Mouse (Mus musculus) embryonic facial prominence, embryonic 11.5 days (tissue): ENCODE data around the gene Gstm2. TPM values are rescaled to one million over a fixed set of nuclear protein-coding genes. Genes with fewer than 3 reads are reported as not detected.
"Not testable (repeated sequence)": the region's sequence is repeated elsewhere in the genome, so short reads cannot be mapped to it uniquely, and the experiment has no call there.

Source experiments
- ATAC-seq: fragments of 200-750 bp; cut with Nextera tagmentation; replicated peaks from 2 replicates; pipeline ENCODE4 v1.8.0; 2017; ENCODE audit warnings: low read depth; ENCODE audit not compliant: insufficient number of reproducible peaks, low FRiP score, low TSS enrichment
- DNase-seq: peaks from one replicate; pipeline ENCODE4 v3.0.0-alpha.2; 2015; ENCODE audit warnings: low spot score
- H3K27ac ChIP-seq: fragments of 300-500 bp; sonication (generic); replicated peaks from 2 replicates; pipeline ENCODE4 v1.5.1; 2014; ENCODE audit warnings: mild to moderate bottlenecking, low read depth, low read length, control low read depth
- H3K27me3 ChIP-seq: fragments of 300-500 bp; sonication (generic); 2 replicates; pipeline ENCODE4 v1.6.1; 2014; ENCODE audit warnings: mild to moderate bottlenecking, low read length, moderate library complexity, mixed read lengths; ENCODE audit not compliant: control insufficient read depth, insufficient read depth
- H3K36me3 ChIP-seq: fragments of 300-500 bp; sonication (generic); replicated peaks from 2 replicates; pipeline ENCODE4 v1.6.1; 2014; ENCODE audit warnings: low read depth, mild to moderate bottlenecking, low read length, moderate library complexity, mixed read lengths; ENCODE audit not compliant: control insufficient read depth, insufficient read depth
- H3K4me1 ChIP-seq: fragments of 300-500 bp; sonication (generic); 2 replicates; pipeline ENCODE4 v1.6.1; 2014; ENCODE audit warnings: low read length, mixed read lengths; ENCODE audit not compliant: control insufficient read depth, insufficient read depth
- H3K4me2 ChIP-seq: fragments of 300-500 bp; sonication (generic); 2 replicates; pipeline ENCODE4 v1.6.1; 2014; ENCODE audit warnings: low read depth, mild to moderate bottlenecking, control low read depth, low read length, moderate library complexity
- H3K4me3 ChIP-seq: fragments of 300-500 bp; sonication (generic); 2 replicates; pipeline ENCODE4 v1.5.1; 2014; ENCODE audit warnings: low read depth, low read length, control low read depth
- H3K9ac ChIP-seq: fragments of 300-500 bp; sonication (generic); replicated peaks from 2 replicates; pipeline ENCODE4 v1.6.1; 2014; ENCODE audit warnings: mild to moderate bottlenecking, control low read depth, low read length
- H3K9me3 ChIP-seq: fragments of 300-500 bp; sonication (generic); replicated peaks from 2 replicates; pipeline ENCODE4 v1.6.1; 2016; ENCODE audit warnings: mild to moderate bottlenecking, low read length, inconsistent platforms, mixed read lengths; ENCODE audit not compliant: control insufficient read depth
- WGBS: fragments of 180-500 bp; shearing (Covaris S2); extraction: QIAGEN DNeasy Blood & Tissue Kit; methylation state at CpG from one replicate; pipeline ENCODE4 v1.1.7; 2014; 5-methylcytosine and 5-hydroxymethylcytosine counted together
- polyA plus RNA-seq: library from polyadenylated mRNA; unstranded; fragments of >200 nt; fragmentation: Nextera tagmentation; extraction: Ambion mirVana; gene quantifications from 2 replicates; pipeline ENCODE4 v1.2.1, GENCODE M21; 2014

Gene Gstm2
- polyA plus RNA-seq, 1 experiment from 2014 or later = 29.7 TPM

DNA sequence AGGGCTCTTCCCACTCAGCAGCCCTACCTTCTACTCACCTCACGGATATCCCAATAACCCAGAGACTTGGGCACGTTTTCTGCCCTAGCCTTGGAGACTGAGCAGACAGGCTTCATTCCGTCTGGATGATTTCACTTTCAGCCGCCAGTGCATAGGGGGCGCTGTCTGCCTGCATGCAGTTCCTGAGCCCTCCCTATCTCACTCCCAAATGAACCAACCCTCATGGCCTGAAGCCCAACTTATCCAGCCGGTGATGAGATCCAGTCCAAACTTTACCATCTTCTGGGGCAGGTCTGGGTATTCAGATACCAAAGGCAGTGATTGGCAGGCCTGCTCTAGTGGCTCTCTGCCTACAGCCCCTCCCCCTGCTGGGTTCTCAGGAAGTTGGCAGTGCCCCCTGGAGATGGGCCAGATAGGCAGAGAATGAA, 32.9 kb downstream of the Gstm2 start:
- Histone ChIP-seq H3K27ac (no peak overlapping the region), H3K4me3 (no peak overlapping the region), H3K4me1 (no peaks in the 10 kb centered on the region), H3K4me2 (no peak overlapping the region), H3K9ac (no peak overlapping the region), H3K36me3 (no peaks in the 10 kb centered on the region), H3K9me3 (no peaks in the 10 kb centered on the region), H3K27me3 (no peaks in the 10 kb centered on the region)
- 26% methylated on average over 6 of the region's 6 CpGs for WGBS
- DNase-seq = peak; percentile 43
- ATAC-seq = no peak; the same call in 1 of the 2 replicates

GRCm38 (mm10) chr3:107950531-107950930, 35.7 kb downstream of the Gstm2 start:
- WGBS = 83% methylated on average over 11 of the region's 11 CpGs
- no peak overlapping the region for H3K27ac ChIP-seq
- H3K4me2 ChIP-seq = no peak overlapping the region
- DNase-seq = no peak
- H3K36me3 ChIP-seq = no peaks in the 10 kb centered on the region
- ATAC-seq = no peak
- H3K27me3 ChIP-seq = no peaks in the 10 kb centered on the region
- H3K4me3 ChIP-seq = no peak overlapping the region
- no peaks in the 10 kb centered on the region for H3K9me3 ChIP-seq
- H3K9ac ChIP-seq = no peak overlapping the region
- no peaks in the 10 kb centered on the region for H3K4me1 ChIP-seq

DNA sequence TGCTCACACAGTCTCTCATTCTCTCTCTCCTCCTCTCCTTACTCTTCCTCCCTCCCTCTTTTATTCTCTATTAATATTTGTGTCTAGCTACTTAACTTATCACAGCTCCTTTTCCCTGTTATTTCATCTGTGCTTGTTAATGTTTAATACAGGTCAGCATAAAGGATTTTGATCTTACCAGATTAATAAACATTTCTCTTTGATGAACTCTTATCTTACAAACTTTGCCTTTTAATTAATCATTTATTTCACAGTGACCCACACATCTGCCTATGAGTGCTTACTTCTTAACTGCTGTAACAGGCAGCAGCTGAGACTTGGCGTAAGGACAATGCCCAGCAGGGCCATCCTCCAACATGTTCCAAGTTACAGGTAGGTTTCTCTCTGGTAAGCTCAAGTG, 36.8 kb downstream of the Gstm2 start:
- WGBS = 82% methylated on average over 1 of the region's 1 CpGs
- ATAC-seq, H3K4me3 ChIP-seq: not testable (repeated sequence)

DNA sequence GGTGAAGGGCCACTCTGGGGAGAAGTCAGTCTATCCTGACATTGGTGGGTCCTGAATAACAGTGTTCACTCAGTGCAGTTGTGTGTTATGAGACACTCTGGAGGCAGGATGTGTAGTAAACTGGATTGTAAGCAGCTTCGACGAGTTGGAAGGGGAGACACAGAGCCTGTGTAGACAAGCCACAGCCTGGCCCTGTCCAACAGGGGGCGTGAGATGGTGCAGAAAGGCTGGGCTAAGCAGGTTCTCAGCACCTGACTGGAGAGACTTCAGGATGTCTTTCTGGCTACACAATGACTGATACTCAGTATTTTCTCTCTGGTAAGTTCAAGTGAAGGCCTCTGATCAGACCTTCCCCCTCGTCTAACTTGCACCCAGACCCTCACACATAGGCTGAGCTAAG, 40.5 kb downstream of the Gstm2 start:
- Histone ChIP-seq H3K9ac (no peak overlapping the region), H3K4me3 (no peak overlapping the region), H3K4me1 (no peaks in the 10 kb centered on the region), H3K4me2 (no peak overlapping the region), H3K9me3 (no peaks in the 10 kb centered on the region), H3K27ac (no peak overlapping the region), H3K27me3 (no peaks in the 10 kb centered on the region), H3K36me3 (no peaks in the 10 kb centered on the region)
- DNase-seq (no peak), ATAC-seq (no peak)
- WGBS = 50% methylated on average over 4 of the region's 4 CpGs

More for the DNA sequence above, 36.8 kb downstream of the Gstm2 start:
- not testable (repeated sequence) for H3K4me2 ChIP-seq, H3K27ac ChIP-seq, H3K9me3 ChIP-seq, H3K27me3 ChIP-seq, H3K4me1 ChIP-seq, H3K9ac ChIP-seq, H3K36me3 ChIP-seq, DNase-seq

- Histone ChIP-seq H3K4me3 (peak within 1 kb of the TSS; percentile 19; the same call in 1 of the 2 replicates), H3K4me2 (peak within 1 kb of the TSS; percentile 46), H3K36me3 (no peaks in the 10 kb centered on the region), H3K27me3 (no peaks in the 10 kb centered on the region), H3K9ac (no peak within 1 kb of the TSS; the same call in 1 of the 2 replicates), H3K9me3 (no peaks in the 10 kb centered on the region), H3K27ac (no peak within 1 kb of the TSS), H3K4me1 (no peaks in the 10 kb centered on the region)
- peak; percentile 75 for DNase-seq
- 18% methylated on average over 19 of the region's 20 CpGs for WGBS
- peak; percentile 74 for ATAC-seq
Observed at GRCm38 (mm10) chr3:107943239-107943990, 42.8 kb downstream of the Gstm2 start, which contains the start of gene Gstm6. Gene Gstm6, minus strand, starts transcription at chr3:107943749.

GRCm38 (mm10) chr3:107941261-107941660, 45.0 kb downstream of the Gstm2 start:
- H3K36me3 ChIP-seq = no peaks in the 10 kb centered on the region
- no peaks in the 10 kb centered on the region for H3K4me1 ChIP-seq
- DNase-seq (no peak), ATAC-seq (no peak)
- no peak overlapping the region for H3K4me3 ChIP-seq
- H3K27me3 ChIP-seq = no peaks in the 10 kb centered on the region
- no peak overlapping the region for H3K4me2 ChIP-seq
- no peak overlapping the region for H3K27ac ChIP-seq
- H3K9ac ChIP-seq = no peak overlapping the region
- WGBS = 87% methylated on average over 4 of the region's 4 CpGs
- H3K9me3 ChIP-seq = no peaks in the 10 kb centered on the region

DNA sequence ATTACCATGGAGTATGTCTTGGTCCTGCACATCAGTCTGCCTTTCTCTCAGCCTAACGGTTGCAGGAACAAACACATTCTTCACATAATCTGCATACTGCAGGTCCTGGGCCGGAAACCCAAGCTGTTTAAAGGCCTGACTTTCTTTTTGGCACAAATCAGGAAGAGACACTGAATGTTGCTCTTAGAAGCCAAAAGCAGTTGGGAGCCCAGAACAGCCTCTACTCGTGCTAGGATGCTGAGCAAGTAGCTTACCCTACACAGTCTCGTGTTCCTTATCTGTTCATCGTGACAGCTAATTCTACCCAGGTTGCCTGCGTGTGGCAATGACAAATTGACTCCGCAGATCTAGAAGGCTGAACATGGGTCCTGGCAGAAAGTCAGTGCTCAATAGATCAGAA, 45.7 kb downstream of the Gstm2 start:
- H3K27me3 ChIP-seq = no peaks in the 10 kb centered on the region
- DNase-seq = no peak
- H3K4me3 ChIP-seq = no peak overlapping the region
- 77% methylated on average over 7 of the region's 7 CpGs for WGBS
- no peaks in the 10 kb centered on the region for H3K4me1 ChIP-seq
- H3K36me3 ChIP-seq = no peaks in the 10 kb centered on the region
- no peak overlapping the region for H3K4me2 ChIP-seq
- ATAC-seq = no peak
- H3K9ac ChIP-seq = no peak overlapping the region
- H3K9me3 ChIP-seq = no peaks in the 10 kb centered on the region
- no peak overlapping the region for H3K27ac ChIP-seq

- H3K4me1 ChIP-seq = no peaks in the 10 kb centered on the region
- no peak overlapping the region for H3K27ac ChIP-seq
- H3K9ac ChIP-seq = no peak overlapping the region
- H3K4me2 ChIP-seq = no peak overlapping the region
- ATAC-seq = no peak
- WGBS = 79% methylated on average over 4 of the region's 4 CpGs
- H3K27me3 ChIP-seq = no peaks in the 10 kb centered on the region
- H3K4me3 ChIP-seq = no peak overlapping the region
- DNase-seq = no peak
- no peaks in the 10 kb centered on the region for H3K9me3 ChIP-seq
- H3K36me3 ChIP-seq = no peaks in the 10 kb centered on the region
Observed at GRCm38 (mm10) chr3:107939830-107940229, 46.4 kb downstream of the Gstm2 start.
